Mouse (Mus musculus) forebrain, postnatal 0 days (tissue): ENCODE measurements around the gene Plin3. TPM values are rescaled to one million over a fixed set of nuclear protein-coding genes. Genes with fewer than 3 reads are reported as not detected.

Source experiments
- ATAC-seq: fragments of 200-750 bp; cut with Nextera tagmentation; 2 replicates; pipeline ENCODE4 v1.8.0; 2017; ENCODE audit warnings: mild to moderate bottlenecking, moderate library complexity
- DNase-seq: peaks from one replicate; pipeline ENCODE4 v3.0.0-alpha.2; 2015
- H3K27ac ChIP-seq: fragments of 300-500 bp; sonication (generic); 2 replicates; pipeline ENCODE4 v1.5.1; 2014; ENCODE audit warnings: low read depth, mild to moderate bottlenecking, antibody characterized with exemption, low read length, moderate library complexity, mixed read lengths
- H3K27me3 ChIP-seq: fragments of 300-500 bp; sonication (generic); 2 replicates; pipeline ENCODE4 v1.6.1; 2014; ENCODE audit warnings: mild to moderate bottlenecking, low read length, mixed read lengths; ENCODE audit not compliant: insufficient read depth
- H3K36me3 ChIP-seq: fragments of 300-500 bp; sonication (generic); 2 replicates; pipeline ENCODE4 v1.6.1; 2014; ENCODE audit warnings: mild to moderate bottlenecking, moderate library complexity; ENCODE audit not compliant: insufficient read depth
- H3K4me1 ChIP-seq: fragments of 300-500 bp; sonication (generic); 2 replicates; pipeline ENCODE4 v1.6.1; 2014; ENCODE audit warnings: antibody characterized with exemption; ENCODE audit not compliant: insufficient read depth
- H3K4me2 ChIP-seq: fragments of 300-500 bp; sonication (generic); 2 replicates; pipeline ENCODE4 v1.6.1; 2014; ENCODE audit warnings: low read depth, mild to moderate bottlenecking, moderate library complexity
- H3K4me3 ChIP-seq: fragments of 300-500 bp; sonication (generic); 2 replicates; pipeline ENCODE4 v1.5.1; 2014; ENCODE audit warnings: low read depth, low read length, mixed read lengths
- H3K9ac ChIP-seq: fragments of 300-500 bp; sonication (generic); 2 replicates; pipeline ENCODE4 v1.6.1; 2014; ENCODE audit warnings: mild to moderate bottlenecking
- H3K9me3 ChIP-seq: fragments of 300-500 bp; sonication (generic); 2 replicates; pipeline ENCODE4 v1.6.1; 2016; ENCODE audit warnings: low read length
- CTCF ChIP-seq: sonication (generic); IDR thresholded peaks from 2 replicates; pipeline ENCODE4 v1.5.1; 2016; ENCODE audit warnings: antibody characterized with exemption, control low read depth, low read depth
- WGBS: fragments of 180-500 bp; shearing (Covaris S2); extraction: QIAGEN DNeasy Blood & Tissue Kit; methylation state at CpG from one replicate; pipeline ENCODE4 v1.1.7; 2014; 5-methylcytosine and 5-hydroxymethylcytosine counted together
- polyA plus RNA-seq: library from polyadenylated mRNA; unstranded; fragments of >200 nt; fragmentation: Nextera tagmentation; extraction: Ambion mirVana; gene quantifications from 2 replicates; pipeline ENCODE4 v1.2.1, GENCODE M21; 2015
- total RNA-seq: library from RNA; depleted of rRNA; stranded (reverse); fragments of >200 nt; gene quantifications from 2 replicates; pipeline ENCODE4 v1.2.3, GENCODE M21; 2014

The Plin3 gene
- total and polyA plus RNA-seq, 2 experiments from 2014 or later, result 8.5 to 13.9 TPM

DNA sequence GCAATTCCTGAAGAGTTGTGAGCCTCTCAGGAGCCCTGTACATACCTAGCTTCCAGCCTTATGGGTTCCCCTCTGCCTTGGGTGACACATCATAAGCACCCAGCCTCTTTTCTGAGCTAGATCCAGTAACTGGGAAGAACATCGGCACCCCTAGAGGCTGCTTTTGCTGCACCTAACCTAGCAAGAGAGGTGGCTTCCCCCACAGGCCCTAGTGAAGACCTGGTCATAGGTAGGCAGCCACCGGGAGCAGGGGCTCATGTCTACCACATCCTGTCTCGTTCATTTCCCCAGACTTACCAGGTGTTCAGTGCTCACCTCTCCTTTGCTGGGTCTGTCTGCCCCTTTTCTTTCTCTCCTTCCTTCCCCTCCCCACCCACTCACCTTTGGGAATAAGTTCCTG lies 37.7 kb upstream of the Plin3 start:
- no peak for TF ChIP-seq CTCF
- ATAC-seq, result no peak
- no peaks in the 10 kb centered on the region for H3K27me3 ChIP-seq
- 85% methylated on average over 3 of the region's 3 CpGs for WGBS
- H3K4me3 ChIP-seq, result no peak overlapping the region
- H3K4me1 ChIP-seq, result peaks cover 16% of the 10 kb centered on the region
- H3K9me3 ChIP-seq, result no peaks in the 10 kb centered on the region
- no peak overlapping the region for H3K4me2 ChIP-seq
- no peak overlapping the region for H3K27ac ChIP-seq
- H3K36me3 ChIP-seq, result no peaks in the 10 kb centered on the region
- H3K9ac ChIP-seq, result no peak overlapping the region
- DNase-seq, result no peak

DNA sequence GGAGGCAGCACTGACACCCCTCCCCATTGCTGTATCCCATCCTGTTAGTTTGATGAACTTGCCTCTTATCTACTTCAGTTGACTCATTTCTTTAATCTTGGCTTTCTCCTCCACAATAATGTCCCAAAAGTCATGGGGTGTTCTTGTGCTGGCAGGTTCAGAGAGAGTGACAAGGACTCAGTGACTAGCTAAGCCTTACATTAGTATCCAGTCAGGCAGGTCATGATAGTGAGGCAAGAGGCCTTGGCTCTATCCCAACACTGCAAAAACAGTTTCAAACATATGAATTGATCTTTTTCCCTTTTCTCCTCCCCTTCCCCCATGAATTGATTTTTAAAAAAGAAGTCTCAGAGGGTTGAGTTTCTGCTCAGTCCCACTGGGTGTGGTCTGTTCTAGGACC lies 36.6 kb upstream of the Plin3 start:
- Histone ChIP-seq H3K27ac (no peak overlapping the region), H3K36me3 (no peaks in the 10 kb centered on the region), H3K4me3 (no peak overlapping the region), H3K9me3 (no peaks in the 10 kb centered on the region), H3K9ac (no peak overlapping the region), H3K4me2 (no peak overlapping the region), H3K27me3 (no peaks in the 10 kb centered on the region), H3K4me1 (peaks cover 16% of the 10 kb centered on the region)
- no peak for DNase-seq
- TF ChIP-seq CTCF, result no peak
- ATAC-seq, result no peak

DNA sequence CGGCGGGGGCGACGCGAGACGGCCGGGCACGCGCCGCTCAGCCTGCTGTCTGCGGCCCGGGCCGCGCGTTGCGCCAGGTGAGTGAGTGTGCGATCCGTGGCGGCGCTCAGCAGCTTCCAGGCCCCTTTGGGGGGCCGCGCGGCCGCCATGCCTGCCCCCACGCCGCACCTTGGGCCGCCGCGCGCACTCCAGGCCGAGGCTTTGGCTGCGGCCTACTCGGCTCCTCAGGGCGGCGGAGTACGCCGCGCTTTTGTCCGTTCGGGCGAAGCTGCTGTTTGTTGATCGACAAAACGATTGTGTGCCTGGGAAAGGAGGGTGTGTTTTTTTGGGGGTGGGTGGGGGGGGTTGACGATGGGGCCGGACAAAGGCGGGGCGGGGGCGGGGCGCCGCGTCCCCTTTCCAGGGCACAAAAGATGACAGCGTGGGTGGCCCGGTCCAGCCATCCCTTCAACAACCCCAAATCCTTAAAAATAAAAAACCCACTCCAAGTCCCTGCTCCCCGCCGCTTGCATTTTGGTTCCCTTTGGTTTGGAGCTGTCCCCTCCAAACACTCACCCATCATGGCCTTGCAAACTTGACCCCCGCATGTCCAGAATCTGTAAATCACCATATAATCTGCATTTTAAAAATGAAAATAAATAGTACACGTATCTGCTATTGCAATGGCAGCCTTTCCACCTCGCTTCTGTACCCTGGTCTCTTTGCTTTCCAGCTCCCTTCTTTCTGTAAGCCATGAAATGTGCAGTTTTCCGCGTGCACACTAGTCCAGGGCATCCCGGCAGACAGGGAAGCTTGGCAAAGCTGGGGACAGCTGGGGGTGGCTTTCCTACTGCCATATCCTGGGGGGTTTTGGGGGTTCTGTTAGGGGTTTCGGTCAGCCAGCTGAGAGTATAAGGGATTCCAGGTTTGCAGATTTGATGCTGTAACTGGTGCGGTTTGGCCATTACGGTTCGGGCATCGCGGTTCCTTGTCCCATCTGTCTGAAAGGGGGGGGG lies 33.8 kb upstream of the Plin3 start:
- no peaks in the 10 kb centered on the region for H3K27me3 ChIP-seq
- H3K4me2 ChIP-seq, result peak overlapping the region; percentile 74
- TF ChIP-seq CTCF, result no peak
- peak; percentile 59 for DNase-seq
- WGBS, result 3% methylated on average over 47 of the region's 67 CpGs
- peak; percentile 32 for ATAC-seq
- peak overlapping the region; percentile 96 for H3K4me3 ChIP-seq
- peaks cover 16% of the 10 kb centered on the region for H3K4me1 ChIP-seq
- H3K9me3 ChIP-seq, result no peaks in the 10 kb centered on the region
- no peaks in the 10 kb centered on the region for H3K36me3 ChIP-seq
- peak overlapping the region; percentile 95 for H3K9ac ChIP-seq
- H3K27ac ChIP-seq, result peak overlapping the region; percentile 95

DNA sequence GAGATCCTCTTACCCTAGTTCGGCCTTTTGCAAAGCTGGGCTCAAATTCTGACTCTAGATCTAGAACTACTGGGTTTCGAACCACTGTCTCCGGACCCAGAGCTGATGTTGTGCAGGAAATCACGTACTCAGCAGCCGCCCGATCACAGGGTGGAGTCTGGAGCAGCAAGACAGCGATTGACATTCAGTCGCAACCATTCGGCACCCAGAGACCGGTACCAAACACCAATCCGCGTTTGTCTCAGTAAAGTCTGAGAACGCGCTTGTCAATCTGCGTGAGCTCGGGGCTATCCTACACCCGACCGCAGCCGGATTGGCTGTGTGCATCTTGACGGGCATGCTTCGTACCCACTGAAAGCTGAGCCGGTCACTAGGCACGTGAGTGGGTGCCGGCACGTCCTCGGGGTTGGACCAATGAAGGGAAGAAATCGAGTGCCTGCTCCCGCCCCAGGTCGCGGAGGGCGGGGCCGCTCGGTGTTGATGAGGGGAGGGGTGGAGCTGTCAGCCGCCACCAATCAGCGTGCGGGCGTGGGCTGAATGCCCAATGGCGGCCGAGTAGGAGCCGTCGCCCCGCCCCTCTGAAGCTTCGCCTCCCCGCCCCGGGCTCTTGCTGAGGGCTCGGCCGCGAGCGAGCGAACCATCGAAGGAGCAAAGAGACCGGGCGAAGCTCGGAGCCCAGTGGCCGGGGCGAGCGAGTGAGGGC lies 32.9 kb upstream of the Plin3 start, which contains the start of gene Kdm4b:
TSS of gene Kdm4b (plus strand) at position 613 of the 703 bp plus-strand sequence.
- Histone ChIP-seq H3K36me3 (no peaks in the 10 kb centered on the region), H3K4me2 (peak within 1 kb of the TSS; percentile 74), H3K4me1 (peaks cover 16% of the 10 kb centered on the region), H3K9ac (peak within 1 kb of the TSS; percentile 95), H3K27ac (peak within 1 kb of the TSS; percentile 95), H3K9me3 (no peaks in the 10 kb centered on the region), H3K4me3 (peak within 1 kb of the TSS; percentile 96), H3K27me3 (no peaks in the 10 kb centered on the region)
- TF ChIP-seq CTCF, result no peak
- under 1% methylated on average over 57 of the region's 57 CpGs for WGBS
- peak; percentile 99 for ATAC-seq
- DNase-seq, result peak; percentile 100

DNA sequence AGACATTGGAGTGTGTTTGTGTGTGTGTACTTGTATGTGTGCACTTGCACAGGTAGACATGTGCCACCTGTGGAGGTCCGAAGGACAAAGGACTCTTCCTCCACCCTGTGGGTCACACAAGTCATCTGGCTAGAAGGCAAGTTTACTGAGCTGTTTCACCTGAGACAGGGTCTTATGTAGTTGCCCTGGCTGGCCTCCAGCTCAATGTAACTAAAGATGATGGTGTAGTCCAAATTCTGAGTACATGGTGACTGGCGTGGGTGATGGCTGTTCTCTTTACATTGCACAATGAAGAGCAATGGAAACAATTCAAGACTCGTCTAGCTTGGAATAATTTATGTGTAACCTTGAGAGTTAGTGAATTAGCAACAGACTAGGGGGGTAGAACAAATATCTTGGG lies 31.7 kb upstream of the Plin3 start:
- WGBS, result 58% methylated on average over 3 of the region's 3 CpGs
- Histone ChIP-seq H3K9me3 (no peaks in the 10 kb centered on the region), H3K36me3 (no peaks in the 10 kb centered on the region)

DNA sequence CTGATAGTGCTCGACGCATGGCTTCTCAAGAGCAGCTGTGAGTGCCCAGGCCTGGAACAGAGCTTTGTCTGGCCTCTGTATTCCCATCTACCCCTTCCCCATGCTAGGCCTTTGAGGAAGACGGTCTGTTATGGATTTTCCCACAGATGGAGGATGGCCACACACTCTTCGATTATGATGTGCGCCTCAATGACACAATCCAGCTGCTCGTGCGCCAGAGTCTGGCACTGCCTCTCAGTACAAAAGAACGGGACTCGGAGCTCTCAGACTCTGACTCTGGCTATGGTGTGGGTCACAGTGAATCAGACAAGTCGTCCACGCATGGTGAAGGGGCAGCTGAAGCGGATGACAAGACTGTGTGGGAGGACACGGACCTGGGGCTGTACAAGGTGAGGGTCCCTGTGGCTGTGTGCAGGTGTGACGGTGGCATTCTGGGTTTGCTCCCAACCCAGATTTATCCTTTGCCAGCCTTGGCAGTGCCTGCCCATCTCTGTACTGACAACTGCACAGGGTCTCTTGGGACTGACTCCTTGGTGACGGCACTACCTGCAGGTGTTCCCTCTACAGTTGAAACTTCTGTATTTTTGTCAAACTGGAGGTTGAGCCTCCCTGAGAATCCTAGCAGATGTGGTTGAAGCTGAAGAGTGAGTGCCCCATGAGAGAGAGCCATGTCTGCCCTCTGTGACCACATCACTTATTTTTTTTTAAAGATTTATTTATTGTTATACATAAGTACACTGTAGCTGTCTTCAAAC lies 16.7 kb upstream of the Plin3 start:
- Histone ChIP-seq H3K9me3 (no peaks in the 10 kb centered on the region), H3K9ac (no peak overlapping the region), H3K4me1 (no peaks in the 10 kb centered on the region), H3K36me3 (no peaks in the 10 kb centered on the region), H3K4me3 (no peak overlapping the region), H3K4me2 (no peak overlapping the region), H3K27me3 (no peaks in the 10 kb centered on the region), H3K27ac (no peak overlapping the region)
- ATAC-seq (no peak), DNase-seq (no peak)
- 86% methylated on average over 15 of the region's 15 CpGs for WGBS
- no peak for TF ChIP-seq CTCF

More for the DNA sequence above, 31.7 kb upstream of the Plin3 start:
- Histone ChIP-seq H3K4me3 (no peak overlapping the region), H3K9ac (no peak overlapping the region), H3K27ac (no peak overlapping the region), H3K4me1 (peaks cover 16% of the 10 kb centered on the region), H3K27me3 (no peaks in the 10 kb centered on the region), H3K4me2 (no peak overlapping the region)
- TF ChIP-seq CTCF, result no peak
- peak; percentile 3 for DNase-seq
- ATAC-seq, result no peak
